Mouse (Mus musculus): Measurements from ENCODE around the gene Atp5b. TPM values are rescaled to one million over a fixed set of nuclear protein-coding genes. Genes with fewer than 3 reads are reported as not detected.

Gene Atp5b
- polyA plus RNA-seq, 2 experiments = 1,269 to 2,011 TPM

DNA sequence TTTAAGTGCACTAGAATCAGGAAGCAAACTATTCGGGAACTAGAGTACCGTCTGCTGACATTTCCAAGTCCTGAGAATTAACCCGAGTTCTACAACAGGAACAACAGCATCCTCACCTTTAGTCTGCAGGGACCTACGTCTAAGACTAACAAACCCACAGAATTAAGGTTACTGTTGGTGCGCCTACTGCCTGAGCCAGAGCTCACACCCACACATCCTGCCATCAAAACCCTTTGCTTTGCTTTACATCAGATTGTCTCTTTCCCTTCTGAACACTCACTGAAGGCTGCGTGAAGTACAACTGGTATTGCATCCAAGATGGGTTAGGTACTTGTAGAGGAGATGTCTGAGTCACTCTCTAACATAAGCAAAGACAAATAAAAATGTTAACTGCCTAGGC is 52.3 kb downstream of the Atp5b start:
- Histone ChIP-seq H3K4me1 (ENCODE audit: control insufficient read depth, insufficient read depth, low read length) (no peaks in the 10 kb centered on the region), H3K27me3 (ENCODE audit: control insufficient read depth, insufficient read depth, low read length) (no peaks in the 10 kb centered on the region), H3K36me3 (ENCODE audit: control insufficient read depth, insufficient read depth, low read length) (peaks cover 80% of the 10 kb centered on the region), H3K9me3 (ENCODE audit: control insufficient read depth, low read length) (no peaks in the 10 kb centered on the region), H3K4me2 (replicated peaks; ENCODE audit: low read depth, low read length, severe bottlenecking) (no peak overlapping the region), H3K9ac (ENCODE audit: low read depth, low read length, severe bottlenecking) (no peak overlapping the region), H3K4me3 (replicated peaks; ENCODE audit: low read length) (no peak overlapping the region), H3K27ac (replicated peaks; ENCODE audit: low read depth, low read length) (no peak overlapping the region)
- ATAC-seq (ENCODE audit: low FRiP score, low read depth) (no peak), DNase-seq (ENCODE audit: low spot score) (no peak)
- no peak for TF ChIP-seq POLR2A (IDR thresholded peaks at IDR 0.05; ENCODE audit: borderline replicate concordance, extremely low read depth, insufficient read depth, insufficient read length)
- WGBS = 85% methylated on average over 6 of the region's 6 CpGs

MicroRNA genes within 50 kb of the gene (microRNA counts, 519-probe panel; counts per million panel counts)
- microRNA mmu-miR-677 = not detected

Small RNAs within 50 kb of the gene (microRNA-seq; reads per million reads assigned to microRNA genes)
- gene Mir677 = 18.5 reads per million, percentile 29 among the genes with 10 or more reads in this experiment

Other genes starting within 250 kb of the Atp5b start
- gene Rdh19, start 233.3 kb upstream of the Atp5b start, polyA plus RNA-seq (2012; rRNA removed) = not detected in 2 replicates
- gene Rdh19, start 233.3 kb upstream of the Atp5b start, polyA plus RNA-seq (2014; fragmentation: Nextera tagmentation; extraction: Ambion mirVana) = not detected in 2 replicates
- not detected in 2 replicates for gene Rdh16f2, start 216.8 kb upstream of the Atp5b start, polyA plus RNA-seq (2012; rRNA removed)
- gene Rdh16f2, start 216.8 kb upstream of the Atp5b start, polyA plus RNA-seq (2014; fragmentation: Nextera tagmentation; extraction: Ambion mirVana) = not detected in 2 replicates
- gene Rdh7, start 194.5 kb upstream of the Atp5b start, polyA plus RNA-seq (2012; rRNA removed) = 0.05 TPM in 1 of 2 replicates, not detected in the other
- gene Rdh7, start 194.5 kb upstream of the Atp5b start, polyA plus RNA-seq (2014; fragmentation: Nextera tagmentation; extraction: Ambion mirVana) = not detected in 2 replicates
- gene Sdr9c7, start 184.8 kb upstream of the Atp5b start, polyA plus RNA-seq (2012; rRNA removed) = 0.60 and 1.0 TPM in 2 replicates
- 1.0 and 1.4 TPM in 2 replicates for gene Sdr9c7, start 184.8 kb upstream of the Atp5b start, polyA plus RNA-seq (2014; fragmentation: Nextera tagmentation; extraction: Ambion mirVana)
- gene Hsd17b6, start 75.7 kb upstream of the Atp5b start, polyA plus RNA-seq (2012; rRNA removed) = not detected in 2 replicates
- not detected in 2 replicates for gene Hsd17b6, start 75.7 kb upstream of the Atp5b start, polyA plus RNA-seq (2014; fragmentation: Nextera tagmentation; extraction: Ambion mirVana)
- gene Prim1, start 68.1 kb upstream of the Atp5b start, polyA plus RNA-seq (2012; rRNA removed) = 47.6 and 59.5 TPM in 2 replicates
- gene Prim1, start 68.1 kb upstream of the Atp5b start, polyA plus RNA-seq (2014; fragmentation: Nextera tagmentation; extraction: Ambion mirVana) = 73.9 and 76.5 TPM in 2 replicates
- 362 and 554 TPM in 2 replicates for gene Naca, start 47.7 kb upstream of the Atp5b start, polyA plus RNA-seq (2012; rRNA removed)
- 844 and 893 TPM in 2 replicates for gene Naca, start 47.7 kb upstream of the Atp5b start, polyA plus RNA-seq (2014; fragmentation: Nextera tagmentation; extraction: Ambion mirVana)
- gene Ptges3, start 24.3 kb upstream of the Atp5b start, polyA plus RNA-seq (2012; rRNA removed) = 78.0 and 93.0 TPM in 2 replicates
- gene Ptges3, start 24.3 kb upstream of the Atp5b start, polyA plus RNA-seq (2014; fragmentation: Nextera tagmentation; extraction: Ambion mirVana) = 450 and 461 TPM in 2 replicates
- 28.3 and 31.1 TPM in 2 replicates for gene Baz2a, start 8.3 kb downstream of the Atp5b start, polyA plus RNA-seq (2012; rRNA removed)
- gene Baz2a, start 8.3 kb downstream of the Atp5b start, polyA plus RNA-seq (2014; fragmentation: Nextera tagmentation; extraction: Ambion mirVana) = 17.5 and 18.2 TPM in 2 replicates
- gene Rbms2, start 97.0 kb downstream of the Atp5b start, polyA plus RNA-seq (2012; rRNA removed) = 113 and 117 TPM in 2 replicates
- 33.8 and 35.9 TPM in 2 replicates for gene Rbms2, start 97.0 kb downstream of the Atp5b start, polyA plus RNA-seq (2014; fragmentation: Nextera tagmentation; extraction: Ambion mirVana)
- gene Gls2, start 111.2 kb downstream of the Atp5b start, polyA plus RNA-seq (2012; rRNA removed) = 4.8 and 5.8 TPM in 2 replicates
- 2.0 and 2.5 TPM in 2 replicates for gene Gls2, start 111.2 kb downstream of the Atp5b start, polyA plus RNA-seq (2014; fragmentation: Nextera tagmentation; extraction: Ambion mirVana)
- gene Spryd4, start 128.5 kb downstream of the Atp5b start, polyA plus RNA-seq (2012; rRNA removed) = 22.3 and 27.4 TPM in 2 replicates
- 36.9 and 38.7 TPM in 2 replicates for gene Spryd4, start 128.5 kb downstream of the Atp5b start, polyA plus RNA-seq (2014; fragmentation: Nextera tagmentation; extraction: Ambion mirVana)
- gene Mip, start 142.6 kb downstream of the Atp5b start, polyA plus RNA-seq (2012; rRNA removed) = 0.88 and 1.7 TPM in 2 replicates
- 0.17 and 0.37 TPM in 2 replicates for gene Mip, start 142.6 kb downstream of the Atp5b start, polyA plus RNA-seq (2014; fragmentation: Nextera tagmentation; extraction: Ambion mirVana)
- 31.7 and 32.4 TPM in 2 replicates for gene Timeless, start 148.8 kb downstream of the Atp5b start, polyA plus RNA-seq (2012; rRNA removed)
- gene Timeless, start 148.8 kb downstream of the Atp5b start, polyA plus RNA-seq (2014; fragmentation: Nextera tagmentation; extraction: Ambion mirVana) = 48.6 and 54.7 TPM in 2 replicates
- 0.58 and 0.72 TPM in 2 replicates for gene Apon, start 170.8 kb downstream of the Atp5b start, polyA plus RNA-seq (2012; rRNA removed)
- 0.30 and 0.57 TPM in 2 replicates for gene Apon, start 170.8 kb downstream of the Atp5b start, polyA plus RNA-seq (2014; fragmentation: Nextera tagmentation; extraction: Ambion mirVana)
- 0.20 and 0.32 TPM in 2 replicates for gene Apof, start 185.4 kb downstream of the Atp5b start, polyA plus RNA-seq (2012; rRNA removed)
- not detected in 2 replicates for gene Apof, start 185.4 kb downstream of the Atp5b start, polyA plus RNA-seq (2014; fragmentation: Nextera tagmentation; extraction: Ambion mirVana)
- gene Stat2, start 187.3 kb downstream of the Atp5b start, polyA plus RNA-seq (2012; rRNA removed) = 20.5 and 22.1 TPM in 2 replicates
- 12.9 and 13.2 TPM in 2 replicates for gene Stat2, start 187.3 kb downstream of the Atp5b start, polyA plus RNA-seq (2014; fragmentation: Nextera tagmentation; extraction: Ambion mirVana)
- 0.18 and 0.31 TPM in 2 replicates for gene Il23a, start 215.5 kb downstream of the Atp5b start, polyA plus RNA-seq (2012; rRNA removed)
- gene Il23a, start 215.5 kb downstream of the Atp5b start, polyA plus RNA-seq (2014; fragmentation: Nextera tagmentation; extraction: Ambion mirVana) = 0.28 TPM in 1 of 2 replicates, not detected in the other
- 49.7 and 58.0 TPM in 2 replicates for gene Pan2, start 220.1 kb downstream of the Atp5b start, polyA plus RNA-seq (2012; rRNA removed)
- gene Pan2, start 220.1 kb downstream of the Atp5b start, polyA plus RNA-seq (2014; fragmentation: Nextera tagmentation; extraction: Ambion mirVana) = 26.6 and 31.1 TPM in 2 replicates
- 129 and 169 TPM in 2 replicates for gene Cnpy2, start 239.2 kb downstream of the Atp5b start, polyA plus RNA-seq (2012; rRNA removed)
- 378 and 387 TPM in 2 replicates for gene Cnpy2, start 239.2 kb downstream of the Atp5b start, polyA plus RNA-seq (2014; fragmentation: Nextera tagmentation; extraction: Ambion mirVana)

Measured in limb, embryonic 14.5 days (tissue).